Mouse (Mus musculus): Measurements from ENCODE around the gene Cacna1c. TPM values are rescaled to one million over a fixed set of nuclear protein-coding genes. Genes with fewer than 3 reads are reported as not detected.
A peak's percentile ranks its signal among the peaks of the same experiment; 100 is the strongest.
"Not testable (repeated sequence)": the region's sequence is repeated elsewhere in the genome, so short reads cannot be mapped to it uniquely, and the experiment has no call there.

Gene Cacna1c
- total RNA-seq, 2 experiments from 2014 or later: 80.0 to 84.8 TPM

DNA sequence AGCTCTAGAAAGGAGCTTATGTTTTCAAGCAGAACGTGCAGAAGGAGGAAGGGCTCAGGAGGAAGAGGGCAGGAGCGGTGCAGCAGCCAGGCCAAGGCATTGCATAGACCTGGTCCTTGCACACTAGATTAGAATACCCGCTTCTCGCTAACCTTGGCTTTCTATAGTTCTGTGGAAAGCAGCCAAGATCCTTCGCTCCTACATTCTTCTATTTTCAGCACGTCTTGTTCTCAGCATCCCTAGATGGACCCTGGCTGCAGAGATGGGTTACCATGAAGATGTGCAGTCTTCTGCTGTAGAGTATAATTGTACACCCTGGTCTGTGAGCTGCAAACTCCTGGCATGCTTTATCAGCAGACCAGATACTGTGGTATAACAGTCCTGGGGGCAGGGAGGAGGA is 18.0 kb upstream of the Cacna1c start:
- intact Hi-C loops (cut with DNase I): no loop called here
- DNase-seq: no peak

DNA sequence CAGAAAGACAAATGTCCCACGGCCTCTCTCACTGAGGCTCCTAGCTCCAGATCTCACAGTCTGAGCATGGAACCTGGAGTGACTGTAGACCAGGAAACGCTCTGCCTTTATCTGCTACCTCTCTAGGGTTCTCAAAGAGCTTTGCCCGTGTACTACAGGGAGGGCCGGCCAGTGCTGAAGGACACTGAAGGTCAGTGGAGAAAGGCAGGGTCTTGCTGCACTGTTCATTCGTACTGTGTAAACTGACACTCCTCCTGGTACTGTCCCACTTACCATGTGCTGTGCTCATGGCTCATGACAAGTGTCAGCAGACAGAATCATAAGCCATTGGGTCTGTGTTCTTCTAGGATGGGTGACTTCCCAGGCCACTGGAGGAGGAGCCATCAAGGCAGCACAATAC is 17.2 kb upstream of the Cacna1c start:
- intact Hi-C loops (cut with DNase I): no loop called here
- DNase-seq: no peak

DNA sequence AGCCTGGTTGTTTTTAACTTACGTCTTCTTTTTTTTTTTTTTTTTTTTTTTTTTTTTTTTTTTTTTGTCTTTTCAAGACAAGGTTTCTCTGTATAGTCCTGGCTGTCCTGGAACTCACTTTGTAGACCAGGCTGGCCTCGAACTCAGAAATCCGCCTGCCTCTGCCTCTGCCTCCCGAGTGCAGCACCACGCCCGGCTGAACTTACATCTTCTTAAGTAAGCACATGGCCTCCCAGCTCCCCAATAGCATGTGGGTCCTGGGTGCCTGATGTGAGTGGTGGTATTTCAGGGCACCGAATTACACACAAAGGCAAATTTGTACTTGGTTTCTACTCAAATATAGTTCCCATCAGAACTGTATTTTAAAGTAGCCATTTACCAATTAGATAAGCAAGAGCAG is 9.8 kb upstream of the Cacna1c start:
- intact Hi-C loops (cut with DNase I); DNase-seq: not testable (repeated sequence)

DNA sequence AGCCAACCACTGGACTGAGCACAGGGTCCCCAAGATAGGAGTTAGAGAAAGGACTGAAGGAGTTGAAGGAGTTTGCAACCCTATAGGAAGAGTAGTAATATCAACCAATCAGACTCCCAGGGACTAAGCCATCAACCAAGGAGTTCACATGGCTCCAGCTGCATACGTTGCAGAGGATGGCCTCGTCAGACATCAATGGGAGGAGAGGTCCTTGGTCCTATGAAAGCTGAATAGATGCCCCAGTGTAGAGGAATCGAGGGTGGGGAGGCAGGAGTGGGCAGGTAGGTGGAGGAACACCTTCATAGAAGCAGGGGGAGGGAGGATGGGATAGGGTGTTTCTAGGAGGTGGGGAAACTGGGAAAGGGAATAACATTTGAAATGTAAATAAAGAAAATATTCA is 8.7 kb upstream of the Cacna1c start:
- intact Hi-C loops (cut with DNase I): no loop called here
- no peak for DNase-seq

DNA sequence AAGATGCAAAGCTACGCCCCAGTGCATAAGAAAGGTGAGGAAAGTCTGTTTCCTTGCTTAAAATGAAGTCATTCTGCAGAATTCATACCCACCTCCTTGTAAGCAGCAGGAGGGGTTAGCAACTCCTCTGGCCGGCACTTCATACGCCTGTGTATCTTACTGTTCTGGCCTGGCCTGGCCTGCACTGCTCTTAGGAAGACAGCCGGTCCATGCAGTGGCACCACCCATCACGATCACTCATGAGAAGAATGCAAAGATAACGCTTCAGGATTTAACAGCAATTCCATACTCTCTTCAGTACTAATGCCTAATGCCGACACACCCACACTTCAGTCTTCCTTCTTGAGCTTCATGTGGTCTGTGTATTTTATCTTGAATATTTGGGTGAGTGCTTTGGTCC is 8.1 kb upstream of the Cacna1c start:
- DNase-seq: no peak
- intact Hi-C loops (cut with DNase I): no loop called here

DNA sequence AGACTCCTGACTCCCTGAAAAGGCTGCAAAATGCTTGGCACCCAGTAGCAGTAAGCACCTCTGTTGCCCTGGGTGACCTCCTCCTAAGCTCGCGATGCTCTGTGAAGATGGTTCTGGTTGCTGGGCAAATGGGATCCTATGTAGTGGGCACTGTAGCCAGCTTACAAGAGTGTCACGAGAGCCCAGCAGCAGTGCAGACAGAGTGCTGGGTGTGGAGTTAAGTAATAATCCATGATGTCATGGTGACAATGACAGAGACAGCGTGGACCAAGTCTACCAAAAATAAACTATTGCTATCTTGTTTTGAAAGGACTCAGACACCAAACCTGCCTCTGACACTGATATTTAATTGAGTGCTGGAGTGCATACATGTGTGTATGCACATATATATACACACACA is 5.4 kb upstream of the Cacna1c start:
- no peak for DNase-seq
- intact Hi-C loops (cut with DNase I): no loop called here

DNA sequence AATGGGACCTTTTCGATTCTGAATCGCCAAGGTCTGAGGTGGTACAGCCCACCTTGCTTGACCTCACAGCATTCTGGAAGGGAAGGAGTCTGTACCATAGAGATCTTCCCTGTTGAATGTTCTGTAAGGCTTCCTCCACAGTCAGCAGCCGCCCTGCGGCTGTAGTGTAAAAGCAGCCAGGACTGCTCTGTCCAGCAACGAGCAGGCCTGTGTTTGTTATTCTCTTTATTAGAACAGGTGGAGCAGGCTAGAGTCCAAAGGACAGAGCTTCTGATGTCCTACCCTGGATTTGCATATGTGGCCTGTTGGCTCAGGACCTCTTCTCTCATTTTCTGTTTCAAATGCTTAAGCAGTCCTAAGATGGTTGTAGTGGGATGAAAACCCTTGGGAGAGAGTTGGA is 4.1 kb upstream of the Cacna1c start:
- intact Hi-C loops (cut with DNase I): no loop called here
- no peak for DNase-seq

DNA sequence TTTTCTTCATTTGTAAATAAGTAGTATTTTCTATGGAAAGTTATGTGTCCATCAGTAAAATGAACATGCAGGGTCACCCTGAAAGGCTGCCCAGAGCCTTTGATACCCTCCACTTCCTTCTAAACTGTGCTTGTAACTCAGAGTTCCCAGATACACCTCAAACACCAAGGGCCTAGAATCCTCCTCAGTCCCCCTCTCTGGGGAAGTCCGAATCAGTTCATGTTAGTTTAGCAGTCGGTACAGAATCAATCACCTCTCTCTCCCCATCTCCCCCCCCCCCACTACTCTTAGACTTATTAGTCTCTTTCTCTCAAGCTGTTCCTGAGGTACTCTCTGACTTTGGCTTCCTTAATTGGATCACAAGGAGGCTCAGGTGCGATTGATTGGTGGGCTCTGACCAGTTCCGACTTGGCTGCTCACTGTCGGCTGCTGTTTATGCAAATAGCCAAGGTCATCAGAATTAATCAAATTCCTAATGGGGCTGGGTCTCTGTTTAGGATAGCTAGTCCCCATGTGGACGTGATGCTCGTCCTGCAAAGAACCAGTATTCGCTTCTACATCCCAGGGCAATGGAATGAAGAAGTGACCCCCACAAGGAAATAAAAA is 3.2 kb upstream of the Cacna1c start:
- intact Hi-C loops (cut with DNase I): loop anchor here (10.0 kb wide), 1 partner anchor 555 kb away; no protein-coding TSS in a partner anchor

DNA sequence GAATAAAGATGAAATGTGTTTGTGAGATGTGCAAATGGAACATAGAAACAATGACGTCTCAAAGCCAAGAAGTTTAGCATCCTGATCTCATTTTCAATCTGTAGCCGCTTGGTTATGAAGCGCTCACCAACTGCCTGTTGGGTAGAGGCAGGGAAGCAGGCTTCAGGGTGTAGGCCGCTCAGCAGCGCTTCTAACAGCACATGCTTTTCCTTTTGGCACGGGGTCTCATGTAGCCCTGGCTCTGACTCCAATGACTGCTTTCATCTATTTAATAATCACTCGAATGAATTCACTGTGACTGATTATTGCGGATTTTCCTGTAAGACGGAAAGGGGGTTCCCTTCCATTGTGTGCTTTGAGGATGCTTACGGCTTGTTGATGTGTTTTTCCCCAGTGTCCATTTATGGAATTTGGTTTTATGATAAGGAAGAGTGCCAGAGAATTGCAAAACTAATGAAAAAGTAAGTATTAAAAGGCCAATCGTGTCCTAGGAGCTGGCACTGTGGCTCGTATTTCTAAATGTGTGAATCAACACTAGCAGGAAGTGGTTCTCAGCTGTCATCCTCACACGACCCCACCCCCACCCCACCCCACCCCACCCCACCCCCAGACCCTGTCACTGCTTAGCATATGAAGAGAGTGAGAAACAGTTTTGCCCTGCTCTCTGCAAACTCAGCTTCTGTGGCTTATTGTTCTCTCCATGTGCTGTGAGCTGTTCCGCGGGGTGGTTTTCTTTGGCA is 2.5 kb upstream of the Cacna1c start:
- intact Hi-C loops (cut with DNase I): loop anchor here (10.0 kb wide), 1 partner anchor 554 kb away; no protein-coding TSS in a partner anchor
- DNase-seq: peak; percentile 34

More for the DNA sequence above, 3.2 kb upstream of the Cacna1c start:
- DNase-seq: no peak

DNA sequence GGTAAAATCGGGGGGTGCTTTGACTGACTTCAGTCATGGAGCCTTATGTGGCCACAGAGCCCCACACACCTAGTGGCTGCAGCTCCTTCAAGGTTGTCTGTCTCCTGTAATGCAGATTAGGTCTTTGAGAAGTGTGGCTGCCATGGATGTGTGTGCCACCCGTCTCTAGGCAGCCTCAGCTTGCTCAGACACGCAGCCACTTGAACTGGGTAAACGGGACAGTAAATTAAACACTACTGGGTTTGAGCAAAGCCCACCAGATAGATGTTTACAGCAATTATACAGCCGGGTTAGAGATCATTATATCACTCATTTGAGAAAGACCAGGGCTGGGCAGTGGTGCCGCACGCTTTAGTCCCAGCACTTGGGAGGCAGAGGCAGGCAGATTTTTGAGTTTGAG is 1.6 kb downstream of the Cacna1c start:
- intact Hi-C loops (cut with DNase I): loop anchor here (10.0 kb wide), 1 partner anchor 550 kb away; no protein-coding TSS in a partner anchor
- no peak for DNase-seq

DNA sequence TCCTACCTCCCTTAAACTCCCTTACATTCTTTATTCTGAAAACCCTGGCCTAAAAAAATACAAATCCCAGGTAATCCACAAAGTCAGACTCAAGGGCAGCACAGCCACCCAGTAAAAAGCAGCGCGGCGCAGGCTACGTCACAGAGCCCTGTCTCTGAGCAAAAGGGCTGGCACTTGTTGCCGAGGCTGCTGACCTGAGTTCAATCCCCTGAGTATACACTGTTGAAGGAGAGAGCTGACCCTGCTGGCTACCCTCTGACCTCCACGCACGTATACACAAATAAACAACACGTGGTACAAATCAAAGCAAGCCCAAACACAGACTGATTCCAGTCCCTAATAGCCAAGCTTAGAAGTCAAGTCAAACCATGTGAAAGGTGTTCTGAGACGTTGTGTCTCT is 2.1 kb downstream of the Cacna1c start:
- intact Hi-C loops (cut with DNase I): loop anchor here (10.0 kb wide), 1 partner anchor 549 kb away; no protein-coding TSS in a partner anchor

DNA sequence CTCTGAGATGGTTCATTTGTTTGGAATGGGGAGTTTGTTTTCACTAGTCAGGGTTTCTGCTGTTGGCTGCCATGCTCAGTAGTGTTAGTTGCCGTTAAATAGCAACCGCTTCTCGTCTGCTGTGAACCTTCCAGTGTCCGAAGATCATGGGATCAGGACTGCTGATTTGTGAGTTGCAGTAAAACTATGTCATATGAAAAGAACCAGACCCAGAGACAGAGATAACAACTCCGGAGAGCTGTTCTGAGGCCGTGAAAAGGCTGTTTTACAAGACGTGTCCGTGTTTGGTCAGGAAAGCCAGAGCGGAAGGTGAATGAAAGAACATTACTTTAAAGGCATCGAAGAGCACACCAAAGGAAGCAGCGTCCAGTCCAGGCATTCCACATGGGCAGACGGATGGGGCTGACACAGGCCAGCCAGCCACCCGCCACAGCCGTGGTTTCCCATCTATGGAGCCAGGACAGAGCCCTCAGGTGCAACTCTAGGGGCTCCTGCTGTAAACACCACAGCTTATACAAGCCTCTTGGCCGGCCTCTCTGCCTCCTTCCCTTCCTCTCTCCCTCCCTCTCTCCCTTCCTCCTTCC is 2.6 kb downstream of the Cacna1c start:
- intact Hi-C loops (cut with DNase I): loop anchor here (10.0 kb wide), 1 partner anchor 549 kb away; no protein-coding TSS in a partner anchor

More for the DNA sequence above, 2.1 kb downstream of the Cacna1c start:
- DNase-seq: no peak

DNA sequence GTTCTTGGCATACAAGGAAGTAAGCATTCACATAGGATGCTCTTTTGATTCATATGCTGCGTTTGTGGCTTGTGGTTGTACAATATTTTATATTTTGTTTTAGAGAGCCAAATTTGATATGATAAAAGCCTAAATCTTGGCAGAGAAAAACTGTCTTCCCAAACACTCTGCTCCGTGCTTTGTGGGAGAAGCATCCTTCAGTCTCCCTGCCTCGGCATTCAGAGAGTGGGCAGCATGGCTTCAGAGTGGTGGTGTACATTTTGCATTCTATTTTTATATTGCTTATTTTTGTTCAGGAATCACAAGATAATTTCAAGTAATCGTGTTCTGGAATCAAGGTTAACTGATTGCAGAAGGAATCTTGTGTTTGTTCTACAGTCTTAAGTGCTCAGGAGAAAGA is 4.7 kb downstream of the Cacna1c start:
- intact Hi-C loops (cut with DNase I): loop anchor here (10.0 kb wide), 1 partner anchor 547 kb away; no protein-coding TSS in a partner anchor

More for the DNA sequence above, 2.6 kb downstream of the Cacna1c start:
- DNase-seq: no peak

DNA sequence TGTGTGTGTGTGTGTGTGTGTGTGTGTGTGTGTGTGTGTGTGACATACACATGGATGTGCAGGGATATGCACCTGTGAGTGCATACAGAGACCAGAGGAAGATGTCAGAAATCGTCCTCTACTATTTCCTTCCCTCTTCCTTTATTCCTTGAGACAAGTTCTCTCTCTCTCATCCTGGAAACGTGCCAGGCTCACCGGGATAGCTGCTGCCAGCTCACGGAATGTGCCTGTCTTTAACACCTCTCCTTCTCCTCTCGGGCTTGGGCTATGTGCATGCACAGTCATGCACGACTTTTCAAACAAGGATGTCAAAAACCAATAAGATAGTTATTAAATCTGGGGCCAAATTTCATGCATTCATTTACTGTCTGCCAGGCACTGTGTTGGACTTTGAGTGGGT is 8.6 kb downstream of the Cacna1c start:
- intact Hi-C loops (cut with DNase I): no loop called here

More for the DNA sequence above, 4.7 kb downstream of the Cacna1c start:
- DNase-seq: no peak

DNA sequence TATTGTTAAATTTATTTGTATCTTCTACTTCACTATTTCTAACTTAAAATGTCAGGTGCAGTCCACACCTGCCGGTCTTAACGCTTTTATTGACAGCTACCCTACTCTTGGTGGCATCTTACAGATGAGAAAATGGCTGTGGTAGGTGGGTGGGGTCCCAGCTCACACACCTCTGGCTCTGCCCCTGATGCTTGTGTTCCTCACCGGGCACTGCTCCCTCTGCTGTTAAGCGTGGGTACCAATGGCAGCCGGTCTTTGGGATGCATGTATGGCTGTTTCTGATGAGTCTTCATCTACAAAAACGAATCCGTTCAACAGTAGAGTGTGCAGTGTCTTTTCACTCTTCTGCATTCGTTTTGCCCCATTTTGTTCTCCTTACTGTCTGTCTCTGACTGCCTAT is 9.6 kb downstream of the Cacna1c start:
- intact Hi-C loops (cut with DNase I): no loop called here
- peak; percentile 39 for DNase-seq

More for the DNA sequence above, 8.6 kb downstream of the Cacna1c start:
- peak; percentile 10 for DNase-seq

DNA sequence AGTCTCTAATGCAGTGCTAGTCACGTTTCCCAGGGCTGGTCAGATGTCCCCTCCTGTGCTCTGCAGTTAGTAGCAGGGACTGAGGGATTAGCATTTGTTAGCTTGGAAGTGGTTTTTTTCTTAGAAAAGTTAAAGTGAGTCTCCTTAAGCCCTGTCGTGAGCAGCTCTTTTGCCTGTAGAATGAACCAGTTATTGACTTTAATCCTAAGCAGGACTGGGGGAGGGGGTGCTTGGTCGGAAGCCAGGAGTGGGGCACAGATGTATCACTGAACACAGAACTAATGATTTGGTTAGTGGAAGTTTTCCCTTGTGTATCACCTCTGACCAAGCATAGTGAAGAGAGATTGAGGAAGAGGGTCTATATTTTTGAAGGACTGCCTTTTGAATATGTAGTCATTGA is 12.4 kb downstream of the Cacna1c start:
- DNase-seq: no peak
- intact Hi-C loops (cut with DNase I): no loop called here

DNA sequence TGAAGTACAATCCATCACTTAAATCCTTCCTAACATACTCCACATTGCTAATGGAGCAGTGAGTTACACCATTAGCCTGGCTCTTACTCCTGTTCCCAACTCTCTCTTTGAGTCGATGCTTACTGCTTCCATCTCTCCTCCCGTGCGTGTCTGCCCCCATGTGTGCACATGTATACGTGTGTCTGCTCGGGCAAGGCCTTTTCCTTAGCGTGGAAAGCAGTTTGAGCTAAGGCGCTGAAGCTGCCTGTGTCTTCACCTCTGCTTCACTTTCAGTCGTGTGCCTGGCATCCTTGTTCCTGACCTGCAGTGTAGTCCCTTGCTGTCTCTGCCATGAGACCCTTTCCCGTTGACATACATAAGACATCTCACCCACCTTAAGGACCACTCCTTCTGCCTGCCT is 14.0 kb downstream of the Cacna1c start:
- intact Hi-C loops (cut with DNase I): no loop called here
- DNase-seq: no peak

DNA sequence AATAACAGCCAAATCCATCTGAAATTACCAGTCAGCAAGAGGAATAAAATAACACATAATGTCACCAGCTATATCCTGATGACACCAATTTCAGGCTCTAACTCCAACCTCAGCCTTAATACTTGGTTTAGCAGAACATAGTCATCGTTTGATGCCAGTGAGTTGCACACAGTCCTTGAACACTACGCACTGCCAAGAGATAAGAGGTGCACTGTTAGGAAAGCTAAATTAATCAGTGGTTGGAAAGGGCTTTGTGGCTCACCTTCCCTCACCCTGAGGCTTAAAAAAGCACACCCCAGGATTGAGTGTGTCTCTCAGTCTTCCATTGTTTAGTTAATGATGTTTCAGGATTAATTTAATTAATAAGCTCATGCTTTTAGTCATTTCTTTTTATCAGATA is 16.0 kb downstream of the Cacna1c start:
- intact Hi-C loops (cut with DNase I): no loop called here
- no peak for DNase-seq

DNA sequence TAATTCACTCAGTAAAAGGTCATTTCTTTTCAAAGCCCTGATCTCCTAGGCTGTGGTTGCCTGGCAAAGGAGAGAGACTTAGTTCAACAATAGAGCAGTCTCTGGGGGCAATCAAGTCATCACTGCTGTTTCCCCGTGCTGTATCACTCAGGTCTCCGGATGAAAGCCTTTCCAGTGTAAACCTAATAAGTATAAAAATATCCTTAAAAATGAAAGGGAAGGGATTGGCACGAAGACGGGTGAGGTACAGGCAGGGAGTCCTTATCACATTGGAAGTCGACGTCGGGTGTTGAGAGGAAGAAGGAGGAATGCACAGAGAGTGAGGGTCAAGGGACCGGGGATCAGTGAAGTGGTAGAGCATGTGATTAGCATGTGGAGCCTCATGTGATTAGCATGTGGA is 19.1 kb downstream of the Cacna1c start:
- intact Hi-C loops (cut with DNase I): no loop called here
- DNase-seq: no peak

DNA sequence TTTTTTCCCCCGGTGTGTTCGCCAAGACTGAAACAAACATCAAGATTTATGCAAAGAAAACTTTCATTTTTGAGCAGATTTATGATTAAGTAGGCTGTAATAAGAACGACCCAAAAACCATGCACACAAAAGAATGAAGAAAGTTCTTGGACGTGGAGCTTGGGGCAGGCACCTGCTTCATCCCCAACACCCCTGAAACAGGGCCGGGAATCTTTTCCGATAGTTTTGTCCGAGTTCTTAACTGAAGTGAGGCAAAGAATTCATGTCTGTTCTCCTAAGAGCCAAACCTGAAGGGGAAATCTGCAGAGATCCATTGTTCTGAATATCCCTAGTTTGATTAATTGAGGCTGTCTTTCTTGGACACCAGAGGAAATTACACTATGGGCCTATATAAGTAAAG is 20.1 kb downstream of the Cacna1c start:
- intact Hi-C loops (cut with DNase I): no loop called here
- DNase-seq: no peak

DNA sequence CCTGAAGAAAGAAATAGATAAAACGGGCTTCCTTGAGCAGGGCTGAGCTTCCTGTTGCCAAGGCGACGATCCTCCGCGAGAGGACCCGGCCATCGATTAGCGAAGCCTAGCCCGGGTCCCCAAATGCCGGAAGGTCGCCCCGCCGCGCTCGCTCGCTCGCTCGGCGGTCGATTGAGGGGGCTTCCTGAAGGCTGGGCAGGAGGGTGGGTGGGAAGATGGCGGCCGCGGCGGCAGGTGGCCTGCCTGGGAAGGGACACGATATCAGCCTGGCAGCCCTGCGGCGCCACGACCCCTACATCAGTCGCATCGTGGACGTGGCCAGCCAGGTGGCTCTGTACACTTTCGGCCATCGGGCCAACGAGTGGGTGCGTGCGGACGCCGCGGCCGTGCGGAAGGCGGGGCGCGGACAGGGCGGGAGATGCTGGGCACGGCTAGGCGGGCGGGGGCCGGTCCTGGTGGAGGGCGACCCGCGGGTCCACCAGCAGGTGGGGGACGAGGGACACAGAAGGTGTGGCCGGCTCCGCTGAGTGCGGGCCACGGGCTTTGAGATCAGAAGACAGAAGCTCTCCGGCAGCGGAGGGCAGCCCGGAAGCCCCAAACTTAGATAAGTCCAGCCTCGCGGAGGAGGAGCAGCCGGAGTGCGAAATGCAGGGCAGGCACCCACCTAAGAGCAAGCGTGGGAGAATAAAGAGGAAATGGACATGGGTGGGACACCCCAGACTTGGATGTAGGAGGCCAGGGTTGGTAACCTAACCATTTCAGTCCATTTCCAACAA is 21.0 kb downstream of the Cacna1c start, which contains the start of gene Dcp1b:
Gene Dcp1b (plus strand): TSS at position 176 of the 776 bp plus-strand sequence.
- intact Hi-C loops (cut with DNase I): no loop called here
- peak; percentile 94 for DNase-seq
